8 mouse cellular contexts compared by ENCODE assay signal in the genomic region with DNA sequence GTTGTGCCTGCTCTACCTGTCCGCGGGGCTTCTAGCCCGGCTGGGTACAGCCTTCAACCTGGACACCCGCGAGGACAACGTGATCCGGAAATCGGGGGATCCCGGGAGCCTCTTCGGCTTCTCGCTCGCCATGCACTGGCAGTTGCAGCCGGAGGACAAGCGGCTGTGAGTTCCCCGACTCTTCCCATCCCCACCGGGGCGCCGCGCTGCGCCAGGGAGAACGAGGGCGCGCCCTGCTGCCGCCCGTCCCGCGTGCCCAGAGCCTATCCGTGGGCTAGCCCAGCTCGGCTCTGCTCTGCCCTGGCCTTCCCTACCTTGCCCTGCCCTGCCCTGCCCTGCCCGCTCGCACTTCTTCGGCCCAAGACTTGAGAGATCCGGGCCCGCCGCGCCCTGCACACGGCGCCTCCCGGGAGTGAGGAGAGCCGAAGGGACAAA. TPM values are rescaled to one million over a fixed set of nuclear protein-coding genes. Genes with fewer than 3 reads are reported as not detected.
DNase-seq lines count a peak whose midpoint lies in the region; ATAC-seq and TF ChIP-seq lines count a peak whose summit lies in the region.

No protein-coding gene starts in this region.

- H3K4me2 ChIP-seq in forebrain, postnatal 0 days (ENCODE audit: low read depth): peak overlapping the region; percentile 97
- peak overlapping the region; percentile 94 for H3K4me2 ChIP-seq in intestine, embryonic 15.5 days (replicated peaks)
- peak overlapping the region; percentile 98 for H3K4me2 ChIP-seq in liver, postnatal 0 days (ENCODE audit: low read depth, low read length)

- no peak for TF ChIP-seq CTCF in testis, adult 2 months (IDR thresholded peaks at IDR 0.05; ENCODE audit: control insufficient read depth, insufficient read depth, insufficient replicate concordance, low read depth, low read length)
- no peak for TF ChIP-seq CTCF in forebrain, postnatal 0 days (IDR thresholded peaks at IDR 0.05; ENCODE audit: low read depth)
- no peak for TF ChIP-seq CTCF in liver, postnatal 0 days (IDR thresholded peaks at IDR 0.05; ENCODE audit: low read depth)
- no peak for TF ChIP-seq CTCF in olfactory bulb, adult 2 months (IDR thresholded peaks at IDR 0.05; ENCODE audit: insufficient read depth, low read depth, low read length)

- H3K27ac ChIP-seq in testis, adult 2 months (ENCODE audit: control insufficient read depth, insufficient read depth, low read depth, low read length): peak overlapping the region; percentile 41; the same call in 1 of the 2 replicates
- H3K27ac ChIP-seq in forebrain, postnatal 0 days (ENCODE audit: low read depth, low read length): peak overlapping the region; percentile 64
- peak overlapping the region; percentile 86 for H3K27ac ChIP-seq in intestine, embryonic 15.5 days
- peak overlapping the region; percentile 60 for H3K27ac ChIP-seq in liver, postnatal 0 days (ENCODE audit: low read depth)
- H3K27ac ChIP-seq in olfactory bulb, adult 2 months (ENCODE audit: insufficient read depth, low read depth, low read length): 0 out of 2 replicates have a peak overlapping the region, but pooled peaks have one; percentile 16

- peak overlapping the region; percentile 72 for H3K9ac ChIP-seq in forebrain, postnatal 0 days
- peak overlapping the region; percentile 77 for H3K9ac ChIP-seq in intestine, embryonic 15.5 days
- H3K9ac ChIP-seq in liver, postnatal 0 days (replicated peaks): peak overlapping the region; percentile 71

- TF ChIP-seq POLR2A in testis, adult 2 months (IDR thresholded peaks at IDR 0.05; ENCODE audit: control insufficient read depth, low read depth, low read length): no peak
- TF ChIP-seq POLR2A in olfactory bulb, adult 2 months (IDR thresholded peaks at IDR 0.05; ENCODE audit: insufficient read depth, low read depth, low read length): no peak

- 2% methylated on average over 40 of the region's 40 CpGs for WGBS in forebrain, postnatal 0 days
- under 1% methylated on average over 40 of the region's 40 CpGs for WGBS in intestine, embryonic 15.5 days
- WGBS in liver, postnatal 0 days (ENCODE audit: insufficient replicate concordance): 6% methylated on average over 37 of the region's 40 CpGs
- WGBS in olfactory bulb, adult 2 months: under 1% methylated on average over 40 of the region's 40 CpGs

- no peaks in the 10 kb centered on the region for H3K36me3 ChIP-seq in testis, adult 2 months (ENCODE audit: control insufficient read depth, insufficient read depth, low read length)
- H3K36me3 ChIP-seq in forebrain, postnatal 0 days (ENCODE audit: insufficient read depth): no peaks in the 10 kb centered on the region
- H3K36me3 ChIP-seq in intestine, embryonic 15.5 days: no peaks in the 10 kb centered on the region
- no peaks in the 10 kb centered on the region for H3K36me3 ChIP-seq in liver, postnatal 0 days (replicated peaks; ENCODE audit: insufficient read depth, low read length)

- no peaks in the 10 kb centered on the region; the same call in 1 of the 2 replicates for H3K27me3 ChIP-seq in testis, adult 2 months (ENCODE audit: control insufficient read depth, insufficient read depth, low read length)
- H3K27me3 ChIP-seq in forebrain, postnatal 0 days (ENCODE audit: insufficient read depth, low read length): no peaks in the 10 kb centered on the region; the same call in 1 of the 2 replicates
- H3K27me3 ChIP-seq in intestine, embryonic 15.5 days (replicated peaks): no peaks in the 10 kb centered on the region
- H3K27me3 ChIP-seq in liver, postnatal 0 days (ENCODE audit: insufficient read depth, low read length): peaks cover 10% of the 10 kb centered on the region; the same call in 1 of the 2 replicates

- H3K4me1 ChIP-seq in testis, adult 2 months (ENCODE audit: control insufficient read depth, insufficient read depth, low read length): peaks cover 3% of the 10 kb centered on the region
- peaks cover 3% of the 10 kb centered on the region; the same call in 1 of the 2 replicates for H3K4me1 ChIP-seq in forebrain, postnatal 0 days (ENCODE audit: insufficient read depth)
- peaks cover 11% of the 10 kb centered on the region for H3K4me1 ChIP-seq in intestine, embryonic 15.5 days (replicated peaks)
- peaks cover 11% of the 10 kb centered on the region for H3K4me1 ChIP-seq in liver, postnatal 0 days (ENCODE audit: insufficient read depth)
- H3K4me1 ChIP-seq in olfactory bulb, adult 2 months (ENCODE audit: control insufficient read depth, insufficient read depth, low read length): peaks cover 7% of the 10 kb centered on the region; the same call in 1 of the 2 replicates

- TF ChIP-seq EP300 in liver, postnatal 0 days (IDR thresholded peaks at IDR 0.05; ENCODE audit: low read depth): no peak

- peak; percentile 78 for ATAC-seq in forebrain, postnatal 0 days
- peak; percentile 81 for ATAC-seq in intestine, embryonic 15.5 days
- peak; percentile 68 for ATAC-seq in liver, postnatal 0 days

- H3K4me3 ChIP-seq in testis, adult 2 months (ENCODE audit: control insufficient read depth, low read depth, low read length): peak overlapping the region; percentile 84
- peak overlapping the region; percentile 82 for H3K4me3 ChIP-seq in forebrain, postnatal 0 days (ENCODE audit: low read depth, low read length)
- peak overlapping the region; percentile 80 for H3K4me3 ChIP-seq in intestine, embryonic 15.5 days (replicated peaks)
- peak overlapping the region; percentile 72 for H3K4me3 ChIP-seq in liver, postnatal 0 days (ENCODE audit: low read depth, low read length)
- peak overlapping the region; percentile 64 for H3K4me3 ChIP-seq in olfactory bulb, adult 2 months (ENCODE audit: insufficient read depth, low read depth, low read length)

- no peak for DNase-seq in testis, postnatal 10 days (ENCODE audit: low spot score)
- DNase-seq in brain, adult 2 months (ENCODE audit: low read depth, low spot score): peak; percentile 45
- DNase-seq in forebrain, postnatal 0 days: peak; percentile 55
- DNase-seq in liver, postnatal 0 days: peak; percentile 56
- DNase-seq in testis, postnatal 14 days (ENCODE audit: low spot score): no peak

- H3K9me3 ChIP-seq in forebrain, postnatal 0 days (ENCODE audit: low read length): no peaks in the 10 kb centered on the region
- no peaks in the 10 kb centered on the region for H3K9me3 ChIP-seq in intestine, embryonic 15.5 days
- no peaks in the 10 kb centered on the region for H3K9me3 ChIP-seq in liver, postnatal 0 days (ENCODE audit: low read length)

RNA-seq across cellular contexts. Expression of gene Itga6, which starts 41.8 kb away (rescaled TPM):
- polyA plus RNA-seq in testis, adult 2 months (2012; rRNA removed): 4.8 and 5.2 TPM in 2 replicates
- total RNA-seq in forebrain, postnatal 0 days (2014; rRNA removed): 37.5 and 52.3 TPM in 2 replicates
- 11.7 and 16.8 TPM in 2 replicates for polyA plus RNA-seq in forebrain, postnatal 0 days (2015; fragmentation: Nextera tagmentation; extraction: Ambion mirVana)
- polyA plus RNA-seq in intestine, embryonic 15.5 days (2015; fragmentation: Nextera tagmentation; extraction: Ambion mirVana): 47.6 and 48.1 TPM in 2 replicates
- polyA plus RNA-seq in liver, postnatal 0 days (2015; fragmentation: Nextera tagmentation; extraction: Ambion mirVana): 7.5 and 7.7 TPM in 2 replicates
- 258 TPM in 1 of 2 replicates, not detected in the other for polyA plus RNA-seq in olfactory bulb, adult 2 months (2012; ENCODE audit: insufficient read depth, insufficient read length, low replicate concordance, missing spikeins)

Comparison
In these comparisons a context has a peak if more than half of its experiments do, and no peak if none do; other contexts are left out.
1. H3K27ac ChIP-seq: peak in every context shown above with its lines; median percentile 86 in intestine, embryonic 15.5 days; 64 in forebrain, postnatal 0 days; 60 in liver, postnatal 0 days; 41 in testis, adult 2 months; 16 in olfactory bulb, adult 2 months.
2. DNase-seq: peak in brain, adult 2 months (single experiment), forebrain, postnatal 0 days (single experiment) and liver, postnatal 0 days (single experiment); none in testis, postnatal 10 days (single experiment) and testis, postnatal 14 days (single experiment).
3. Peak in every context shown above with its lines, with median percentiles within 50 percentile points of each other: H3K4me3 ChIP-seq, ATAC-seq, H3K4me2 ChIP-seq and H3K9ac ChIP-seq.